Comparison of ENCODE assay signal across 18 mouse cellular contexts in the genomic region with DNA sequence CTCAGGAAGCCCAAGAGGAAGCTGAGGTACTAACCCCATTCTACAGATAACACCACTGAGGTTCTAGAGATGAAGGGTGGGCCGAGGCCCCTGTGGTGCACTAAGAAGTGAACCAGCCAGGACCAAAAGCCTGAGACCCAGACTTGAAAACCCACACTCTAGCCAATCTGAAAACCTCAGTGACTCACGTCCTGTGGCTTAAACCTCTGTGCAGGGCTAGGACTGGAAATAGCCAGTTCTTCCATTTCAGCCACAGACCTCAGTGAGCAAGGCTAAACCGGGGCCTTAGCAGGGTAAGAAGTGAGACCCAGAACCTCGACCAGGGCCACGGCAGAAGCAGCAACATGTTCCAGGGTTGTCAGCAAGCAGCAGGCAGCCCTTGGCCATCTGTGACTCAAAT.
A peak's percentile ranks its signal among the peaks of the same experiment; 100 is the strongest.
DNase-seq lines count a peak whose midpoint lies in the region; ATAC-seq and TF ChIP-seq lines count a peak whose summit lies in the region.
"Had no signal": no experiment of that assay in that cellular context is flagged by ENCODE, and none has a peak within 500 bp of the region (broad histone marks: within the 10 kb centered on the region; RNA-seq: fewer than 3 reads in every experiment).

No protein-coding gene starts in this region.

- 57% methylated on average over 5 of the region's 5 CpGs for WGBS in heart, embryonic 10.5 days
- WGBS in embryonic facial prominence, embryonic 13.5 days: 84% methylated on average over 5 of the region's 5 CpGs
- 48% methylated on average over 5 of the region's 5 CpGs for WGBS in cerebellum, adult 2 months

- H3K9ac ChIP-seq in embryonic facial prominence, embryonic 13.5 days: no peak overlapping the region
- H3K9ac ChIP-seq: embryonic facial prominence, embryonic 12.5 days had no signal

- H3K4me3 ChIP-seq in heart, embryonic 10.5 days: no peak overlapping the region
- H3K4me3 ChIP-seq in embryonic facial prominence, embryonic 13.5 days: no peak overlapping the region
- no peak overlapping the region for H3K4me3 ChIP-seq in cerebellum, adult 2 months (replicated peaks; ENCODE audit: insufficient read depth, low read depth, low read length)
- H3K4me3 ChIP-seq: embryonic facial prominence, embryonic 12.5 days; neural tube, embryonic 13.5 days had no signal

- DNase-seq in heart, embryonic 10.5 days (ENCODE audit: low spot score): no peak
- DNase-seq in heart, adult 11 months: no peak
- DNase-seq in 3134 (ENCODE audit: extremely low read depth, insufficient read length, low spot score): peak; percentile 77
- no peak for DNase-seq in kidney, postnatal 4 days
- DNase-seq in cerebellum, adult 2 months: no peak
- DNase-seq in cerebellum, postnatal 36 days: no peak
- DNase-seq: adrenal gland, postnatal 14 days; B cell, adult 2 months; cerebellum, adult 11-12 months; kidney, adult 8-10 months; layer of hippocampus, adult 9-11 months; right cerebral cortex, postnatal 14 days had no signal

- ATAC-seq in embryonic facial prominence, embryonic 13.5 days (ENCODE audit: insufficient number of reproducible peaks, insufficient read depth, low FRiP score, low TSS enrichment, low read depth): no peak
- peak; percentile 56 for ATAC-seq in megakaryocyte, adult 5-6 weeks (ENCODE audit: poor library complexity, severe bottlenecking)

- no peak overlapping the region for H3K4me2 ChIP-seq in embryonic facial prominence, embryonic 13.5 days
- H3K4me2 ChIP-seq: embryonic facial prominence, embryonic 12.5 days; liver, embryonic 11.5 days; midbrain, embryonic 11.5 days; neural tube, embryonic 13.5 days had no signal

- no peak for TF ChIP-seq CTCF in cerebellum, adult 2 months (IDR thresholded peaks at IDR 0.05; ENCODE audit: borderline replicate concordance, insufficient read depth, low read depth, low read length)

- H3K27me3 ChIP-seq in heart, embryonic 10.5 days (ENCODE audit: insufficient read depth, poor library complexity, severe bottlenecking): no peaks in the 10 kb centered on the region
- H3K27me3 ChIP-seq in embryonic facial prominence, embryonic 13.5 days: no peaks in the 10 kb centered on the region
- no peaks in the 10 kb centered on the region for H3K27me3 ChIP-seq in cerebellum, adult 2 months (ENCODE audit: control insufficient read depth, insufficient read depth, low read length)
- H3K27me3 ChIP-seq: embryonic facial prominence, embryonic 12.5 days; neural tube, embryonic 13.5 days had no signal

- TF ChIP-seq POLR2A in cerebellum, adult 2 months (IDR thresholded peaks at IDR 0.05; ENCODE audit: borderline replicate concordance, insufficient read depth, low read length): no peak

- H3K36me3 ChIP-seq in heart, embryonic 10.5 days: no peaks in the 10 kb centered on the region
- no peaks in the 10 kb centered on the region for H3K36me3 ChIP-seq in embryonic facial prominence, embryonic 13.5 days
- H3K36me3 ChIP-seq: embryonic facial prominence, embryonic 12.5 days; neural tube, embryonic 13.5 days had no signal

- H3K4me1 ChIP-seq in heart, embryonic 10.5 days: peaks cover 80% of the 10 kb centered on the region
- peaks cover 78% of the 10 kb centered on the region for H3K4me1 ChIP-seq in embryonic facial prominence, embryonic 13.5 days
- peaks cover 25% of the 10 kb centered on the region for H3K4me1 ChIP-seq in cerebellum, adult 2 months (ENCODE audit: control insufficient read depth, insufficient read depth, low read length)

- H3K27ac ChIP-seq in heart, embryonic 10.5 days: peak overlapping the region; percentile 84
- H3K27ac ChIP-seq in embryonic facial prominence, embryonic 13.5 days: 0 out of 2 replicates have a peak overlapping the region, but pooled peaks have one; percentile 8
- no peak overlapping the region for H3K27ac ChIP-seq in cerebellum, adult 2 months (ENCODE audit: insufficient read depth, low read length)
- H3K27ac ChIP-seq: neural tube, embryonic 13.5 days had no signal

- H3K9me3 ChIP-seq in heart, embryonic 10.5 days: no peaks in the 10 kb centered on the region
- H3K9me3 ChIP-seq in embryonic facial prominence, embryonic 13.5 days: no peaks in the 10 kb centered on the region
- H3K9me3 ChIP-seq: embryonic facial prominence, embryonic 12.5 days; neural tube, embryonic 13.5 days had no signal
